Mouse (Mus musculus) C2C12 (cell line): ENCODE results near the gene Ces2b.

ENCODE experiments used
- CTCF ChIP-seq: IDR thresholded peaks from one replicate; pipeline ENCODE4 v1.5.1; 2011; ENCODE audit not compliant: control insufficient read depth, insufficient read depth, insufficient read length
- MAX ChIP-seq: IDR thresholded peaks from one replicate; pipeline ENCODE4 v1.6.1; 2011; ENCODE audit warnings: mild to moderate bottlenecking, control low read depth

GRCm38 (mm10) chr8:104841360-104842078 lies 10.1 kb downstream of the Ces2b start:
- TF ChIP-seq CTCF (no peak), MAX (no peak)
